ENCODE assay signal across 12 mouse cellular contexts in genomic region chr9:101694054-101694453, GRCm38 (mm10).
"Had no signal": no experiment of that assay in that cellular context is flagged by ENCODE, and none has a peak within 500 bp of the region (broad histone marks: within the 10 kb centered on the region; RNA-seq: fewer than 3 reads in every experiment).

No protein-coding gene starts in this region.

- DNase-seq: heart, postnatal 10 days; heart, postnatal 36 days; heart, postnatal 4 days; kidney, adult 11 months; kidney, adult 18-20 months; kidney, adult 8-10 months; kidney, postnatal 10 days; kidney, postnatal 14 days; kidney, postnatal 25 days; kidney, postnatal 4 days; layer of hippocampus, adult 9-11 months; layer of hippocampus, postnatal 36 days had no signal
